Mouse (Mus musculus): ENCODE measurements at regions not wholly inside any gene's neighbourhood (a gene's known extent, or its start where the extent isn't known, plus 50 kb on each side); places are given as distances from the start of the nearest gene placed in this dataset.

DNA sequence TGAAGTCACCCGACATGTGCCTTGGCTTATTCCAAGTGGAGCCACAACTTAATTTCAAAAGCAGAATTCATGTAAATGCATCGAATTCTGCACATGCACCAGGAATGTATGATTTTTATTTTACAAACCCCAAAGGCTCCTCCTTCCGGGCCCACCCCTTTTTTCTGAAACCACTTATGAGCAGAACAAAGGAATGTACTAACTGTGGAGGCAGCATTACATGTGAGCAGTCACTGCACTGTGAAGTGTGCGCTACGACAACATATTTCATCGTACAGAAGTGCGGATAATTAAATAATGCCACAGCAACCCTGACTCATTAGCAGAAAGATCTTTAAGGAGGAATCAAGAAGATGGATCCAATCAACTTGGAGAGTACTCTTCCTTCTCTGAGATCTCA lies 424.8 kb upstream of the Ubash3b start:
- Histone ChIP-seq H3K27me3 (ENCODE audit: control insufficient read depth, insufficient read depth, insufficient read length) (no peaks in the 10 kb centered on the region), H3ac (ENCODE audit: control insufficient read depth, insufficient read length, low read depth) (peak overlapping the region; percentile 54), H3K36me3 (ENCODE audit: control insufficient read depth, insufficient read depth) (peaks cover 89% of the 10 kb centered on the region), H3K79me3 (ENCODE audit: low read depth) (peaks cover 96% of the 10 kb centered on the region), H3K4me3 (ENCODE audit: insufficient read depth, poor library complexity, severe bottlenecking) (peak overlapping the region; percentile 68), H3K79me2 (ENCODE audit: control insufficient read depth, insufficient read depth) (peaks cover 100% of the 10 kb centered on the region)
- TF ChIP-seq MAX (IDR thresholded peaks at IDR 0.05): no peak
- TF ChIP-seq USF1 (IDR thresholded peaks at IDR 0.05; ENCODE audit: low read depth): no peak
- TF ChIP-seq CEBPB (IDR thresholded peaks at IDR 0.05; ENCODE audit: low read depth): no peak
- no peak for TF ChIP-seq CTCF (IDR thresholded peaks at IDR 0.05; ENCODE audit: control insufficient read depth, insufficient read depth, insufficient read length)
- no peak for TF ChIP-seq FOSL1 (IDR thresholded peaks at IDR 0.05; ENCODE audit: insufficient read depth, low read length, poor library complexity, severe bottlenecking)
- no peak for TF ChIP-seq MYOD1 (IDR thresholded peaks at IDR 0.05; ENCODE audit: control insufficient read depth, insufficient read length, low read depth)
- no peak for TF ChIP-seq MYOG (IDR thresholded peaks at IDR 0.05; ENCODE audit: control insufficient read depth, extremely low read depth, insufficient read length)

DNA sequence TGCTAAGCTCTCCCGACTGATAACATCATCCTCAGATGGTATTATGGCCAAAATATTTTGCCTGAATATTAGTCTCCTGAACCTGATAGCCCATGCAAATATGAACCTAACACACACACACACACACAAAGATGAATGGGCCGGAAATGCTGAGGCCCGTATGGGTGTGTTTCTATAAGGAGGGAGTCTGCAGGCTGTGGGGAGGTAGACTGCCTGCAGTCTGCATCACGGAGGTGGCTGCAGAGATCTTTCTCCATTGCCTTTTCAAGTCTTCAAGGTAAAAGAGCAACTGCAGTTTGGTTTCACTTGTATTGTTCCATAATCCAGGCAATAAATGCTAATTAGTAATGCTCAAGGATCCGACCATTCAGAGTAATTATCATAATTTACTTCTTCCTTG lies 424.3 kb upstream of the Ubash3b start:
- no peak for TF ChIP-seq MYOG (IDR thresholded peaks at IDR 0.05; ENCODE audit: control insufficient read depth, extremely low read depth, insufficient read length)
- no peak for TF ChIP-seq FOSL1 (IDR thresholded peaks at IDR 0.05; ENCODE audit: insufficient read depth, low read length, poor library complexity, severe bottlenecking)
- no peak for TF ChIP-seq CTCF (IDR thresholded peaks at IDR 0.05; ENCODE audit: control insufficient read depth, insufficient read depth, insufficient read length)
- no peak for TF ChIP-seq USF1 (IDR thresholded peaks at IDR 0.05; ENCODE audit: low read depth)
- TF ChIP-seq MYOD1 (IDR thresholded peaks at IDR 0.05; ENCODE audit: control insufficient read depth, insufficient read length, low read depth): no peak
- TF ChIP-seq MAX (IDR thresholded peaks at IDR 0.05): no peak
- no peak for TF ChIP-seq CEBPB (IDR thresholded peaks at IDR 0.05; ENCODE audit: low read depth)
- Histone ChIP-seq H3K27me3 (ENCODE audit: control insufficient read depth, insufficient read depth, insufficient read length) (no peaks in the 10 kb centered on the region), H3K4me3 (ENCODE audit: insufficient read depth, poor library complexity, severe bottlenecking) (peak overlapping the region; percentile 68), H3ac (ENCODE audit: control insufficient read depth, insufficient read length, low read depth) (peak overlapping the region; percentile 76), H3K79me2 (ENCODE audit: control insufficient read depth, insufficient read depth) (peaks cover 98% of the 10 kb centered on the region), H3K79me3 (ENCODE audit: low read depth) (peaks cover 92% of the 10 kb centered on the region), H3K36me3 (ENCODE audit: control insufficient read depth, insufficient read depth) (peaks cover 84% of the 10 kb centered on the region)

DNA sequence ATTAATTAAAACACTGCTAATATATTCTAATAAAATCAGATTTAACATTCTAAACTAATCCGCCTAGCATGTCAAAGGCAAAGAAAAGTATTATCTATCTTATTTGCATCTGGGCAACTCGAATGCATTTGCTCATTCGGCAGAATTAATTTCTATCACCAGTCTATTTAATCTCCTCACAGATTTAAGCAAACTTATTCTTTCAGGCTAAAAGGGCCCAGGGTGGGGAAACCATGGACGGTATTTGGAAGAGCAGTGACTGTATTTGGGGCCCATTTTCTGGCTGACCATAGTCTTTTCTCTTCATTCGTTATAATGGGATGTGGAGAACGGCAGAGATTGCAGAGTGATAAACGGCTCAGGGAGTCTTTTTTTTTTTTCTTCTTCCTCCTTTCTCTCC lies 423.5 kb upstream of the Ubash3b start:
- H3K4me3 ChIP-seq (ENCODE audit: insufficient read depth, poor library complexity, severe bottlenecking): peak overlapping the region; percentile 68
- H3K79me2 ChIP-seq (ENCODE audit: control insufficient read depth, insufficient read depth): peaks cover 98% of the 10 kb centered on the region
- peaks cover 85% of the 10 kb centered on the region for H3K79me3 ChIP-seq (ENCODE audit: low read depth)
- TF ChIP-seq MYOD1 (IDR thresholded peaks at IDR 0.05; ENCODE audit: control insufficient read depth, insufficient read length, low read depth) (no peak), FOSL1 (IDR thresholded peaks at IDR 0.05; ENCODE audit: insufficient read depth, low read length, poor library complexity, severe bottlenecking) (no peak), CTCF (IDR thresholded peaks at IDR 0.05; ENCODE audit: control insufficient read depth, insufficient read depth, insufficient read length) (no peak), MAX (IDR thresholded peaks at IDR 0.05) (no peak), MYOG (IDR thresholded peaks at IDR 0.05; ENCODE audit: control insufficient read depth, extremely low read depth, insufficient read length) (no peak), USF1 (IDR thresholded peaks at IDR 0.05; ENCODE audit: low read depth) (no peak), CEBPB (IDR thresholded peaks at IDR 0.05; ENCODE audit: low read depth) (no peak)
- H3K36me3 ChIP-seq (ENCODE audit: control insufficient read depth, insufficient read depth): peaks cover 76% of the 10 kb centered on the region
- H3ac ChIP-seq (ENCODE audit: control insufficient read depth, insufficient read length, low read depth): peak overlapping the region; percentile 0
- no peaks in the 10 kb centered on the region for H3K27me3 ChIP-seq (ENCODE audit: control insufficient read depth, insufficient read depth, insufficient read length)

DNA sequence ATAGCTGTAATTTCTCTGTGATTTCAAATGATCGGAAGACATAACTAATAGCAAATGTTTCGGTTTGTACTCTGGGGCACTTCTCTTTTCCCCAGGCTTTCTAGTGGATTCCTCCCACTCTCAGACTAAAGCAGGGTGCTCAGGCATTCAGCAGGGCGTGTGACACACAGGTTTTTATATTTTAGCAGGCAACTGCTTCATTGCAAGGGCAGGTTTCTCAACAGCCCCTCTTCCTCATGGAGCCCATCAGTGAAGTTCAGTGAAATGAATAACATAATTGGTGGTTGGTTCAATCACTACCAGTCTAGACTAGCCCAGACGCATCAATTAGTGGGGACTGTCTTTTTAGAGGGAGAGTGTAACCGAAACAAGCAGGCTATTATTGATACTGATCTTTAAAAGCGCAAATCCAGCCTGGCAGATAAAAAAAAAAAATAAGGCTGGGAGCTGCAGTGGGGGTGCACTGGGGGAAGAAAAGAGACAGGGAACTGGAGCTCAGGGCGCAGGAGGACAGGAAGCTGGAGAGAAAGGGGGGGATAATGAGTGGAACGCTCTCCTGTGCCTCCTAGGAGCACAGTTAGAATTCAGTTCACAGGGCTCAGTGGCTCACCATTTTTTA lies 422.3 kb upstream of the Ubash3b start:
- Histone ChIP-seq H3ac (ENCODE audit: control insufficient read depth, insufficient read length, low read depth) (peak overlapping the region; percentile 72), H3K79me3 (ENCODE audit: low read depth) (peaks cover 79% of the 10 kb centered on the region), H3K4me3 (ENCODE audit: insufficient read depth, poor library complexity, severe bottlenecking) (peak overlapping the region; percentile 68), H3K79me2 (ENCODE audit: control insufficient read depth, insufficient read depth) (peaks cover 98% of the 10 kb centered on the region), H3K36me3 (ENCODE audit: control insufficient read depth, insufficient read depth) (peaks cover 64% of the 10 kb centered on the region), H3K27me3 (ENCODE audit: control insufficient read depth, insufficient read depth, insufficient read length) (no peaks in the 10 kb centered on the region)
- TF ChIP-seq MYOD1 (IDR thresholded peaks at IDR 0.05; ENCODE audit: control insufficient read depth, insufficient read length, low read depth) (no peak), MYOG (IDR thresholded peaks at IDR 0.05; ENCODE audit: control insufficient read depth, extremely low read depth, insufficient read length) (no peak), CTCF (IDR thresholded peaks at IDR 0.05; ENCODE audit: control insufficient read depth, insufficient read depth, insufficient read length) (no peak), FOSL1 (IDR thresholded peaks at IDR 0.05; ENCODE audit: insufficient read depth, low read length, poor library complexity, severe bottlenecking) (no peak), CEBPB (IDR thresholded peaks at IDR 0.05; ENCODE audit: low read depth) (no peak), MAX (IDR thresholded peaks at IDR 0.05) (no peak), USF1 (IDR thresholded peaks at IDR 0.05; ENCODE audit: low read depth) (no peak)

DNA sequence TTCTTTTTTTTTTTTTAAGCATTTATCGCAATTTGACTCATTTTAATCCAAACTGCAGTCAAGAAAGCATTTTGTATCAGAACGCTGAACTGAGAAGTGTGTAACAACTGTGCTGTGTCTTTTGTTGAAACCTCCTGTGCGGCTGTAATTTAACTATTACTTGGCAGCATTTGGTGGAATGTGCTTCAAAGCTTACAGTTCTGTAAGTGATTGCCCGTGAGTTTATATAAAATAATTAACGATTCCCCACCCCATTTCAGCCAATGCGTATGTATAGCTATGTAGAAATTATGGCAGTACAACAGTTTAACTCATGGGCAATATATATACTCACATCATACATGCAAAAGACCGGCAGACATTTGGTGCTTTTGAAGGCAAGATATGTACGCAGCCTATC lies 421.8 kb upstream of the Ubash3b start:
- Histone ChIP-seq H3K4me3 (ENCODE audit: insufficient read depth, poor library complexity, severe bottlenecking) (peak overlapping the region; percentile 68), H3K79me2 (ENCODE audit: control insufficient read depth, insufficient read depth) (peaks cover 98% of the 10 kb centered on the region), H3K79me3 (ENCODE audit: low read depth) (peaks cover 79% of the 10 kb centered on the region), H3ac (ENCODE audit: control insufficient read depth, insufficient read length, low read depth) (peak overlapping the region; percentile 72), H3K36me3 (ENCODE audit: control insufficient read depth, insufficient read depth) (peaks cover 59% of the 10 kb centered on the region), H3K27me3 (ENCODE audit: control insufficient read depth, insufficient read depth, insufficient read length) (no peaks in the 10 kb centered on the region)
- TF ChIP-seq FOSL1 (IDR thresholded peaks at IDR 0.05; ENCODE audit: insufficient read depth, low read length, poor library complexity, severe bottlenecking): no peak
- no peak for TF ChIP-seq MAX (IDR thresholded peaks at IDR 0.05)
- no peak for TF ChIP-seq USF1 (IDR thresholded peaks at IDR 0.05; ENCODE audit: low read depth)
- TF ChIP-seq MYOG (IDR thresholded peaks at IDR 0.05; ENCODE audit: control insufficient read depth, extremely low read depth, insufficient read length): no peak
- no peak for TF ChIP-seq CEBPB (IDR thresholded peaks at IDR 0.05; ENCODE audit: low read depth)
- TF ChIP-seq CTCF (IDR thresholded peaks at IDR 0.05; ENCODE audit: control insufficient read depth, insufficient read depth, insufficient read length): no peak
- no peak for TF ChIP-seq MYOD1 (IDR thresholded peaks at IDR 0.05; ENCODE audit: control insufficient read depth, insufficient read length, low read depth)

All from C2C12 (cell line).